ENCODE assay signal across 13 mouse cellular contexts in genomic region chr4:127137591-127137990, GRCm38 (mm10). TPM values are rescaled to one million over a fixed set of nuclear protein-coding genes. Genes with fewer than 3 reads are reported as not detected.
"Had no signal": no experiment of that assay in that cellular context is flagged by ENCODE, and none has a peak within 500 bp of the region (broad histone marks: within the 10 kb centered on the region; RNA-seq: fewer than 3 reads in every experiment).

No protein-coding gene starts in this region.

- DNase-seq: lung, adult 18-20 months; lung, embryonic 14.5 days; lung, postnatal 10 days; lung, postnatal 4 days; right cerebral cortex, adult 18-20 months; right cerebral cortex, postnatal 25 days; right cerebral cortex, postnatal 4 days; spleen, adult 18-20 months; thymus, adult 18-20 months; thymus, postnatal 14 days; thymus, postnatal 4 days had no signal

RNA-seq across cellular contexts. Expression of gene Dlgap3, which starts 31.4 kb away (rescaled TPM):
- total RNA-seq: megakaryocyte, adult 5-6 weeks; megakaryocyte-erythroid progenitor cell, adult 5-6 weeks had no signal
